Mouse (Mus musculus) NIH3T3 (cell line): Measurements from ENCODE around the gene Scd4.
"Not testable (repeated sequence)": the region's sequence is repeated elsewhere in the genome, so short reads cannot be mapped to it uniquely, and the experiment has no call there.

Source experiments
- DNase-seq: peaks from one replicate; pipeline ENCODE4 v3.0.0-alpha.2; 2012; ENCODE audit warnings: low read depth

Gene Scd4

DNA sequence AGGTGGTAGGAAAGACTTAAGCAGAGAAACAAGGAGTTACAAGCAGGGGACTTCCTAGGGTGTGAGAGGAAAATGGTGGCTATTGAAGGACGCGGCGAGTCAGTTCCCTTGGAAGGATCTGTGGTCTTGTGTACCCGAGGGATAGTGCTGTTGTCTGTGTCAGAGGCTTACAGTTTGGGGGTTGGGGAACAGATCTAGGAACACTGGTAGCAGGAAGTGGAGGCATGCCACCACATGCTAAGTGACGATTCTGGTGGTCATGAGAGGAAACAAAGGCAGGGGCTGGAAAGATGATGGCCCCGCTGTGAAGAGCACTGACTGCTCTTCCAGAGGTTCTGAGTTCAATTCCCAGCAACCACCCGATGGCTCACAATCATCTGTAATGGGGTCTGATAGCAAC, 32.4 kb upstream of the Scd4 start:
- no peak for DNase-seq

DNA sequence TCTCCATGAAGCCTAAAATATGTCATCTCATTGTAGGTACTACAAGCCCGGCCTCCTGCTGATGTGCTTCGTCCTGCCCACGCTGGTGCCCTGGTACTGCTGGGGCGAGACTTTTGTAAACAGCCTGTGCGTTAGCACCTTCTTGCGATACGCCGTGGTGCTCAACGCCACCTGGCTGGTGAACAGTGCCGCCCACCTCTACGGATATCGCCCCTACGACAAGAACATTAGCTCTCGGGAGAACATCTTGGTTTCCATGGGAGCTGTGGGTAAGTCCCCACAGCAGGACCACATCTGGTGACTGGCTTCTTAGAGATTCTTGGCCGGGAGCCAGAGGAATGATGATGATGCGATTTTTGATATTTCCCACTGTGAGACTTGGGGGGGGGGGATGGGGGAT, 31.7 kb upstream of the Scd4 start:
- peak; percentile 88 for DNase-seq

DNA sequence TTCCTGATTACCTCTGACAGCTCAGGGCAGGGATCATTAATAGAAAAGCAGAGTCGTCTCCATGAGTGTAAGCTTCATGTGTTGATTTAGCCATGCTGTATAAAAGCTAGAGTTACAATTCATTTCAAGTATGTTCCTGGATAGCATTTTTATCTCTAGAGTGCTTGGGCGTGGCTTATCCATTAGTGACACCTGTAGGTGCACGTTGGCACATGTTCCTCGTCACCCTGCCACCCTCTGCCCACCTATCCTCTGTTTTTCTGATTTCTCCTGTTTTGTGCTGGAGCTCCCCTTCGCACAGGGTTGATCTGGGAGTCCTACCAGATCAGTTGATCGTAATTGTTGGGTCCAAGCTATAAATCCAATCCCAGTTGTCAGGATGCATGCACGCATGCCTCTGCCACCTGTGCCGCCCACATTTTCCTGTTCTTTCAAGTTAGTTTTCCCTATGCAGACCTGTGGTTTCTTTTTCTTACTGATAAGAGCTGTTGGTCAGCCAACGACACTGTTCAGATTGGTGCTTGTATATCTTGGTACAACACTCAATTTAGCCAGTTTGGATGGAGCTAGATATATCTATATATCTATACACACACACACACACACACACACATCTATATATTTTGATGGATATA, 31.1 kb upstream of the Scd4 start:
- DNase-seq = no peak

DNA sequence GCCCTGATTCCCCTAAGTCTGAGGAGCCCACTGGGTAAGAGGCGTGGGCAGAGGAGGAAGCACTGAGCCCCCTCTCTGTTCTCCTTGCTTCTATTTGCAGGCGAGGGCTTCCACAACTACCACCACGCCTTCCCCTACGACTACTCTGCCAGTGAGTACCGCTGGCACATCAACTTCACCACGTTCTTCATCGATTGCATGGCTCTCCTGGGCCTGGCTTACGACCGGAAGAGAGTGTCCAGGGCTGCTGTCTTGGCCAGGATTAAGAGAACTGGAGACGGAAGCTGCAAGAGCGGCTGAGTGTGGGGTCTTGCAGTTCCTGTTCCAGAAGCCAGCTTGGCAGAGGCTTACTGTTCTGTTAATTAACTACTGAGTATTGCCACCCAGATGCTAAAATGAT, 30.0 kb upstream of the Scd4 start:
- no peak for DNase-seq

DNA sequence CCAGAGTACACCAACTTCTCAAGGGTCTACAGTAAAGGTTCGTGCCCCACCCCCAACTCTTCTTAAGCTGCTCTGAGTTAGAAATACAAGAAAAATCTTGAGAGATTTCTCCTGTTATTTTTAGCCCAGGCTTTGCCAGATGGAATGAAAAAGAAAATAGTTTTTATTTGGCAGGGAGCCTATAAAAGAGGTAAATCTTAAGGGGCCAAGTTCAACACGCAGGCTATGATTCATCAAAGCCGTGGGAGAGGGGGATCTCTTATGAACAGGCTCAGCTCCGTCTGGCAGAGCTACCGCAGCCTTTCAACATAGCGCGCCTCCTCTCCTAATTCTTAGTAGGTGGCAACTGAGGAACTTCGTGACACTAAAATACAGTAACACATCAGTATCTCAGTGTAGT, 29.4 kb upstream of the Scd4 start:
- DNase-seq = peak; percentile 83

DNA sequence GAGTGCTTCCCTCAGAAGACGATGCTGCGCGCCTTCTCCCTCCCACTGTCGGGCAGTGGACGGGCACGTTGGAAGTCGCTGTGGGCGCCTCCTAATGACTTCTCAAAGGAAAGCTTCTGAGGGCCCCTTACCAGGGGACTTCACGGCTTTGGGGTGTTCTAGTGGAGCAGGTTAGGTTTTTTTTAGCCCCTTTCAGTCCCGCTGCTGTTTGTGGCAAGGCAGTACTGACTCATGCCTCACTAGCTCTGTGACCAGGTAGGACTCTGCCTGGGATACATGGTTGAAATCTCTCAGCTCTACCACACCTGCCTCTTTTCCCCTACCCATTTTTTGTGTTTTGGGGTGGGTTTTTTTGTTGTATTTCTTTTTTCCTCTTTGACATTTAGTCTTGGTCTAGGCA, 28.5 kb upstream of the Scd4 start:
- no peak for DNase-seq

DNA sequence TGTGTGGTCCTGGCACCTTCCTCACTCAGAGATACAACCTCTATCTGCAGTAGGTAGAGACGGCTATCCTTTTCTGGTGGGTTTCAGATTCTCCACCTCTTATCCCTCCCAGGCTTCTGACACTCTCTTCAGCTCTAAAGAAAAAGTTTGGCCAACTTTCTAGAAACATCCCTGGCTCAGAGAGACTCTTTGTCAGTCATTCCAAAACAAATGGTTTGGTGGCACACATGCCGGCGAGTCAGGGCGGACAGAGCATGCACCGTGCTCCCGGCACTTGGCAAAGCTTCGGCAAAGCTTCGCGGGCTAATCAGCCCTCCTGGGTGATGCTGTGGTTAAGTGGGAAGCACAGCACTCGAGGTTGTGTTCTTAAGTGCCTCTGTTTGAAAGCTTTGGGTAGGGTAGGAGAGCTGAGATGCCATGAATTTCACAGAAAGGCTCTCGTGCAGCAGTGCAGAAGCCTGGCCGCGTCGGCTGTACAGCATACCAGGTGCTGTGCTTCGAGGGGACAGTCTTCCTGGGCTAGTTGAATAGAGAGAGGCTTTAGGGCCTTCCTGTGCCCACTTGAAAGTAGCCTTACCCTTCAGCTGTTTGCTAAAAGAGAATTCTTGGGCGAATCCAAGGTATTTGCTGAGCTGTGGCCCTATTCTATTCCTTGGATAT, 27.9 kb upstream of the Scd4 start:
- no peak for DNase-seq

DNA sequence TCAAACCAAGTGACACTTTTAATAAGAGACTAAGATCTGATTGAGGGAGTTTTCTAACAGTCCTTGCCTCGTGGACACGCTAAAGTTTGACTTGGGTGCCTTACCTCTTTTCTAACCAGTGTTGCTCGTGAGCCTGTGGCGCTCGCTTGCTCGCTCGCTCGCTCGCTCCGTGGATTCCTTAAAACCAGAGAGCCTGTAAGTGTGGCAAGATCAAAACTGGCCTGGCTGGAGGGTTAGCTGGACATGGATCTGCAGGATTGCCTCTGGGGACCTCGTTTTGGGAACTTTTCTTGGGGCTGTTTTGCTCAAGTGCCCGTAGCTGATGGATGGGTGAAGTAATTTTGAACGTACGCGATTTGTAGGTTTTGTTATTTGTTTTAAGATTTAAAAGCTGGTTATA, 27.2 kb upstream of the Scd4 start:
- DNase-seq = no peak

DNA sequence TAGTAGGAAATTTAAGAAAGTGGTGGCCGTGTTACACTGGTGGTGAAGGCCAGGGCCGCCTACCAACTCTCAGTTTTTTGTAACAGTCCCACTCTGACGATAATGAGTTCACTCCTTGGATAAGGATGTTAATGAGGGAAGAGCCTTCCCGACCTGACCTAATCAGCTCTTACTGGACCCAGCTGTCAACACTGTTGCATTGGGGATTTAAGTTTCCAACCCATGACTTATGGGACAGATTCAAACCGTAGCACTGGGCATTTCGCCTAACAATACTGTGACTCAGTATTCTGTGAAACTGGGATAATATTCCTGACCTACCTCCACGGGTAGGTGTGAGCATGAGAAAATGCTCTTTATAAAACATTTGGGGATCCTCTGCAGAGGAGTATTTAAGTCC, 26.7 kb upstream of the Scd4 start:
- DNase-seq = peak; percentile 79

DNA sequence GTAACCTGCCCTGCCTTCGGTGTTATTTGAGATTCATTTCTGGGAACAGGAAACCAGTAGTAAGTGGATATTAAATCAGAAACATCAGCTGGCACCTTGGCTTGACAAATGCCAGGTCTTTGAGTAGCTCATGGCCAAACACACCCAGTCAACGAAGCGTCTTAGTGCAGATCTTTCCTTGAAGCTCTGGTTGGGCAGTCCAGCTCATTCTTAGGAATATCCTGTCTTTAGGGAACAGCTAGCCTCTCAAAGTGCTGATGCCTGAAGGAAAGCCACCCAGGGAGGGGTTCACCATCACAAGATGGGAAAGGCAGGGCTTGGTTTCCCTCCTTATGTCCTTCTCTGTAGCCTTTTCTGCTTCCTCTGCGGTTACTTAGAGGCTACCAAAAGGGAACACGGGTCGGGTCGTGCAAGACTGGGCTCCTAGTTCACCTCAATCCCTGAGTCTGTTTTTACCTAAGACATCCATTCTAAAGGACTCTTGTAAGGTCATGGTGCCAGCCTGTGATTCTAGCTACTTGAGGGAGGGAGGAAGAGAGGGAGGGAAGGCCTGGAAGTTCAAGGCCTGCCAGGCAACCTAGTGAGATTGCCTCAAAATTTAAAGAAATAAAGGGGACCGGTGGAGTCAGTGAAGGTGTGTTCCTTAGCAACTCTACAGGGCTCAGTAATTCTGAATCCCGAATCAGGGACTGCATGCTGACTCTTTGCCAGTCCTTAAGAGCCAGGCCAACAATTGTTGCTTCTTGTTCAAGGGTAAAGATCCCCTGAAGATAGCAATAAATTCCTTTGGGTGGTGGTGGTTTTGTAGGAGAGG, 25.6 kb upstream of the Scd4 start:
- DNase-seq = no peak

DNA sequence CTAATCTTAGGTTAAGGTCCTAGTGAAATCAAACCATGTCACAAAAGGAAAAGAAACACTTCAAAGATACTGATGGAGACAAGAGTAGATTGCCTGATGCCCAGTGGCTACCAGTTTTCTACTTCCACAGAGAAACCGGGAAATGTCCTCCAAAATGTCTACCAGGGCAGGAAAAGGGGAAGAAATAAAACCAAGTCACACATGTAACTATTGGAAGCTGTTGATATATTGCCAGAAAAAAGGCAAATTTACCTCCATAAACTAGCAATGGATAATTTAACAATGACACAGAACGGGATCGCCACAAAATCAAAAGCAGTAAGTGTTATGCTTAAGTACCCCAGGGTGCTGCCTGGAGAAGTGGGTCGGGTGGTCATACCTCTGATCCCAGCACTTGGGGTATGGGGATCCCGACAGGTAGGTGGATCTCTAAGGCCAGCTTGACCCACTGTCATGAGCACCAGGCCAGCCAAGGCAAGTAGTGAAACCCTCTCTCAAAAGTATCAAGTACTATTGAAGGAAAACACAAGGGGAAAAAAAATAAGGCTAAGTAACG, 24.9 kb upstream of the Scd4 start:
- DNase-seq = no peak

DNA sequence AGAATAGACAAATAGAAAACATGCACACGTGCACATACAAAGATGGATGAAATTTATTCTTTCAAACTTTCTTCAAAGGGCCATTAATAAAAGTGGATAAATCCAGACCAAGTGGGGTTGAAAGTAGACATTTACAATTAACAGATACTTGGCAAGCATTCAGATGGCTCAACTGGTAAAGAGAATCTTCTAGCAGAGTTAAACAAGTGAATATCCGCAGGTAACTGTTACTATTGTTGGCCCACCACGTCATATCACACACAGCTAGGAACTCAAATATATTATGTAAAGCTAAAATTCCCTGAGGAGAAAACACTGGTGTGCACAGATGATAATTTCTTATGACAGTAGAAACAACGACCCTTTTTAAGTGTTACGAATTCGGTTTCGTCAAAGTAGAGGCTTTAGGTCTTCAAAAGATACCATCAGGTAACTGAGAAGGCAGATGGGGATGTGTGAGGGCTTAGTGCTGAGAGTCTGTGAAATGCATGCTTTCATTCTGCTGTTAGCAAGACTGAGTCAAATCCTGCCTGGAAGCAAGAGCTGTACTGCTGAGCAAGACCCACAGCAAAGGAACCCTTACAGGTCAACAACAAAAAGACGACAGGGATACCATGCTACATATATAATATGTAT, 24.2 kb upstream of the Scd4 start:
- no peak for DNase-seq

DNA sequence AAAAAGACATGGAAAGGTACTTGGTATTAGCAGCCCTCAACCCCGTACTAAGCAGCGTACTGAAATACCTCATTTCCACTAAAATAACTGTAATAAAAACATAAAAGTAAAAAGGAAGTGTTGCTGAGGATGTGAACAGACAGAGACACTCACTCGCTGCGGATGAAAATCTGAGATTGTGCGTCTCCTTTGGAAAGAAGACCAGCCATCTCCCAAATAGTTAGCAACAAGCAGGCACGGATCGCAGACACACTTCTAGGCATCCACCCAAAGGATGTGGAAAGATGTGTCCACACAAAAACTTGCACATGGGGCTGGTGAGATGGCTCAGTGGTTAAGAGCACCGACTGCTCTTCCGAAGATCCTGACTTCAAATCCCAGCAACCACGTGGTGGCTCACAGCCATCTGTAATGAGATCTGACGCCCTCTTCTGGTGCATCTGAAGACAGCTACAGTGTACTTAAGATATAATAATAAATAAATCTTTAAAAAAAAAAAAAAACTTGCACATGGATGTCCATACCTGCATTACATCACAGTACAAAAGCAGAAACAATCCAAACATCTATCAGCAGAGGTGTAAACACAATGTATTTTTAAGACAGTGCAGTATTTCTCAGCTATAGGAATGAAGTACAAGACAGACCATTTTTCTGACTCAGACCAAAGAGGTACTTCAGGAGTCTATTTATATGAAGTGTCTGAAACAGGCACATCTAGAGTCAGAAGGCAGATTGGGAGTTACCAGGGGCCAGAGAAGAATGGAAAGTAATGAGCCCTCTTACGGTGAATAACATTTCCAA, 23.3 kb upstream of the Scd4 start:
- DNase-seq = no peak

DNA sequence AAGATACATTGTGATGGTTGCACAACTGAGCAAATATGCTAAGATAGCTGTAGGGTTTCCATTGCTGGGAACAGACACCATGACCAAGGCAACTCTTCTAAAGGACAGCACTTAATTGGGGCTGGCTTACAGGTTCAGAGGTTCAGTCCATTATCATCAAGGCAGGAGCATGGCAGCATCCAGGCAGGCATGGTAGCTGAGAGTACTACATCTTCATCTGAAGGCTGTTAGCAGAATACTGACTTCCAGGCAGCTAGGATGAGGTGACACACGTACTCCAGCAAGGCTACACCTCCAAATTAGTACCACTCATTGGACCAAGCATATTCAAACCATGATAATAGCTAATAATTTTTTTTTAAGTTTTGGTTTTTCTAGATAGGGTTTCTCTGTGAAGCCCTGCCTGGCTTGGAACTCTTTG, 22.7 kb upstream of the Scd4 start:
- not testable (repeated sequence) for DNase-seq

DNA sequence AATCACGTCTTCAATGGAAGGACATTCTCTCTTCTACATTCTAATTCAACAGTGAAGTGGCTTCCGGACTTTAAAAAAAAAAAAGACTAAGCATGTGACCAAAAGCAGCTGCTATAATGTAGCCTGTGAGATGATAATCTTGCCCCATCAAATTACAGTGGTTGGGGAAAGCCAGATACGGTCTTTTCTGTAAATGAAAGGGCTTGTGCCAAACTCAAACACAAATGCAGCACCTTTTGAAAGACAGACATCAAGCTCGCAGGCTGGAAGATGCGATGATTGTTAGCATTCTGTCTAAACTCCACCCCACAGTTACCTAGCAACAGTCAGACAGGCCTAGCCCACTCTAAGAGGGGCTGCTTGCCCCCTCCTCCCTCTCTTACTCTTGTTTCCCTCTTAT, 22.1 kb upstream of the Scd4 start:
- no peak for DNase-seq

DNA sequence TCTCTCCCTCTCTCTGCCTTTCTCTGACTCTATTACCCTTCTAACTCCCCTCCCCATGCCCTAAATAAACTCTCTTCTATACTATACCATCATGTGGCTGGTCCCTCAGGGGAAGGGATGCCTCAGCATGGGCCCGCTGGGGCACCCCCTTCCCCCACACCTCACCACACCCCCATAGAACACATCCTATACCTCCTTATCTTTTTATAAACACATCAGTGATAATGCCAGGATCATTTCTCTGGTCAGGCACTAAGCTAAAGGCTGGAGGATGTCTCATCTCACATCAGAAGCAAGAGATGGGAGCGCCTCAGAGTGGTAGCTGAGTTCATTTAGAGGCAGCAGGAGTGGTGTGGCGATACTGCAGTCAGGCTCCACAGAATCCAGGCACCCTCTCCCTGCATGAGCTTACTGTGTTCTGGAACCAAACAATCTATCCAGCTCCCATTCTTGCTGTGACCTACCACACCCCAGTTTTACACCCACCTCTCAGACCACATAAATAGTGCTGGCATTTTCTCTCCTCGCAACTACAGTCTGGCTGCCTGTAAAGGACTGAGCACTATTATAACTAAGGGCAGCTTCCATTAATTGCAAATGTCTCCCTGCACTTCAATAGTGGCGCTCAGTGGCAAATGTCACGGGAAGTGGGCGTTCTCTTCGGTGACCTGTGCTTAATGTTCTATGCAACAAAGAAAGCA, 21.4 kb upstream of the Scd4 start:
- peak; percentile 57 for DNase-seq

DNA sequence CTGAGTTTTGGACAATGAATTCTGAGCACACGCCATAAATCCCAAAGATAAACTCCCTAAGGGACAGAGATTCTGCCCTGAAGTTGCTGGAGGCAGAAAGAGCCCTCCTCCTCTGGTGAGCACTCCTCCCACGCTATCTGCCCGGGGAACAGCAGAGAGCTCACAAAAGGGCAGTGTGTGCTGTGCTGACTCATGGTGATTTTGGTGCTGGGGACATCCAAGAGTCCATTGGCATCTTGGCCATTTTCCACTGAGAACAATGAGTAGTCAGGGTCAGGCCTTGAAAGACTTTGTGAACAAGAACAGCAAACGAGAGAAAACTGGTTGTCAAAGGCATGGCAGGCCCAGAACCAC, 20.9 kb upstream of the Scd4 start:
- DNase-seq = peak; percentile 86

DNA sequence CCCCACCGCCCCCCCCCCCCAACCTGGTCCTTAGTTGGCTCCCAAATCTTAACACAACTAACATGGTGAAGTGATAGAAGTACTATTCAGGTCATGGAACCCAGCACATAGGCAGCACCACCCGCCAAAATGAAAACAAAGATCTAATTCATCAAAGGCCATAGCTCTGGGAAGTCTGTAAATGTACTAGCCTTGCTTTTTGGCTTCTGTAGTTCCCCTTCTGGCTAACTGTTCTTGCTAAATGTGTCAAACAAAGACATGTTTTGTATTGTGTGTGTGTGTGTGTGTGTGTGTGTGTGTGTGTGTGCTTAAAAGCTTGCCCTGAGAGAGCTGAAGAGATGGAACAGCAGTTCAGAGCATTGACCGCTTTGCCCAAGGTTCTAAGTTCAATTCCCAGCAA, 19.8 kb upstream of the Scd4 start:
- DNase-seq = no peak

DNA sequence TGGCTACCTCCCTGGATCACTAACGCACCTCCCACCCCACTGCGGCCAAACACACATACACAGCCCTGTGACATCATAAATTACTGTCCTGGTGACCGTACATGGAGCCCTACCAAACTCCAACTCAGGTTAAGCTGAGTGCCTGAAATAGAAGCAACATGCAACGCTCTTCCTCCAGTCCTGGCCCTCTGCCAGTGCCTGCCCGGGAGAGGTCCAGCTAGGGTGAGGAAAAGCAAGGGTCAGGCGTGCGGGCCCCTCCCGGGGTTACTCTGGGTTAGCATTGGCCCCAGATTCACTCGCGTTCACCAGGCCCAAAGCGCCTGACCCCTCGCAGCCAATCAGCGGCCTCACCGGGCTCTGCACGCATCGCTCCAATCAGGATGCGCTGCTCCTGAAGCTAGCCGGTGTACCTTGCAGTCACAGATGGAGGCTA, 18.5 kb upstream of the Scd4 start:
- peak; percentile 91 for DNase-seq

DNA sequence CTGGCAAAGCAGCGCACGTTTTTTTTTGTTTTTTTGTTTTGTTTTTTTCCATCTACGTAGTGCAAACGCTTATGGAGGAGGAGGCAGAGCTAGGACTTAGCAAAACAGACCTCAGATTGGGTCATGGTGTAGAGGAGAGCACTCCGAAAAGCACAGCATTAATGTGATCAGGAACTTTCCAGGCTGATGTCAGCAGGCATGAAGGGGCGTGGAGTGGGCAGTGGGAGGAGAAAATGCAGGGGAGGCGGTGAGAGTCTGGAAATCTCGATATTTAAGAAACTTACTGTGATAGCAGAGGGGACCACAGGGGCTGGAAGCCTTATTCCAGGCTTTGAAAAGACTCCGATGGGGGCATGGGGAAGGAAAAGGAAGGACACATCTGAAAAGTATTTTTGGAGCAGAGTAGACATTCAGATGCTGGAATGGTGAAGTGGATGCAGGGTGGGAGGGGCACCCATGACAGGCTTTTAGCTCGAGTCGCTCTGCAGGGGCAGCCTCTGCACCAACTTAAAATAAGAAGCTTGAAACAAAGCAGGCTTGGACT, 17.9 kb upstream of the Scd4 start:
- peak; percentile 83 for DNase-seq
